In the genomic region with DNA sequence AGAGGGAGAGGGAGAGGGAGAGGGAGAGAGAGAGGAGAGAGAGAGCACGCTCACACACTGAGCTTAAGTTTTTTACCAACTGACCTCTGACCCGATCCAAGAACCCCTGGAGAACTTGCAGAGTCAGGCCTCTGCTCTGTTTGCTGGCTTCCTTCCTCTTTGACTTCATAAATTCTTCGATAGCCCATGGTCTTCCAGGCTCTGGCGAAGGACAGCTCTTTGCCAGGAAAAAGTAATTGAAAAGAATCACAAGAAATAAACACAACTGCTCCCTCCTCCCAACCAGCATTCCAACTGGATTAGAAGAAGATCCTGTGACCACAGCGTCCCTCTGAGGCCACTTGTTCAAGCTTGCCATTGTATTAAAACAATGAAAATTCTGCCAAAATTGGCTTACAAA, we compare ENCODE assay signal across 12 mouse cellular contexts.
DNase-seq lines count a peak whose midpoint lies in the region; ATAC-seq and TF ChIP-seq lines count a peak whose summit lies in the region.
"Had no signal": no experiment of that assay in that cellular context is flagged by ENCODE, and none has a peak within 500 bp of the region (broad histone marks: within the 10 kb centered on the region; RNA-seq: fewer than 3 reads in every experiment).

No protein-coding gene starts in this region.

- H3K9ac ChIP-seq in kidney, embryonic 15.5 days: no peak overlapping the region
- H3K9ac ChIP-seq in forebrain, embryonic 16.5 days (replicated peaks; ENCODE audit: low read depth, low read length): no peak overlapping the region
- no peak overlapping the region for H3K9ac ChIP-seq in hindbrain, embryonic 12.5 days
- H3K9ac ChIP-seq: heart, embryonic 13.5 days; lung, embryonic 15.5 days had no signal

- intact Hi-C loops in gastrocnemius, adult 2 months (cut with DNase I): no loop called here
- intact Hi-C loops in gastrocnemius, postnatal 36 days (cut with DNase I): no loop called here

- no peaks in the 10 kb centered on the region for H3K9me3 ChIP-seq in kidney, embryonic 15.5 days (replicated peaks)
- no peaks in the 10 kb centered on the region for H3K9me3 ChIP-seq in forebrain, embryonic 16.5 days (ENCODE audit: control insufficient read depth, low read length)
- no peaks in the 10 kb centered on the region for H3K9me3 ChIP-seq in hindbrain, embryonic 12.5 days (replicated peaks)
- H3K9me3 ChIP-seq: heart, embryonic 13.5 days; lung, embryonic 15.5 days had no signal

- H3K27me3 ChIP-seq in kidney, embryonic 15.5 days: peaks cover 13% of the 10 kb centered on the region
- no peaks in the 10 kb centered on the region for H3K27me3 ChIP-seq in forebrain, embryonic 16.5 days (replicated peaks; ENCODE audit: control insufficient read depth, insufficient read depth, low read length)
- peaks cover 31% of the 10 kb centered on the region for H3K27me3 ChIP-seq in hindbrain, embryonic 12.5 days
- H3K27me3 ChIP-seq: heart, embryonic 13.5 days; lung, embryonic 15.5 days had no signal

- peak; percentile 9; the same call in 1 of the 2 replicates for TF ChIP-seq CTCF in gastrocnemius, adult 2 months (IDR thresholded peaks at IDR 0.05)

- no peak for ATAC-seq in kidney, embryonic 15.5 days (replicated peaks; ENCODE audit: low FRiP score)
- ATAC-seq in forebrain, embryonic 16.5 days: no peak
- ATAC-seq in hindbrain, embryonic 12.5 days (ENCODE audit: low FRiP score): no peak

- 28% methylated on average over 5 of the region's 5 CpGs for WGBS in kidney, embryonic 15.5 days
- WGBS in forebrain, embryonic 16.5 days: 21% methylated on average over 5 of the region's 5 CpGs
- 20% methylated on average over 5 of the region's 5 CpGs for WGBS in hindbrain, embryonic 12.5 days

- no peak overlapping the region for H3K4me2 ChIP-seq in kidney, embryonic 15.5 days
- H3K4me2 ChIP-seq in forebrain, embryonic 16.5 days (ENCODE audit: low read length): no peak overlapping the region
- H3K4me2 ChIP-seq in hindbrain, embryonic 12.5 days (replicated peaks): no peak overlapping the region
- H3K4me2 ChIP-seq: heart, embryonic 13.5 days; lung, embryonic 15.5 days had no signal

- DNase-seq in gastrocnemius, adult 2 months: no peak
- no peak for DNase-seq in gastrocnemius, postnatal 36 days
- DNase-seq in kidney, adult 9 months: peak; percentile 57
- peak; percentile 17 for DNase-seq in NIH3T3 (ENCODE audit: low read depth)
- peak; percentile 43 for DNase-seq in kidney, postnatal 25 days
- DNase-seq: spleen, adult 18-20 months; thymus, adult 2 months had no signal

- no peak overlapping the region for H3K27ac ChIP-seq in gastrocnemius, adult 2 months
- no peak overlapping the region for H3K27ac ChIP-seq in kidney, embryonic 15.5 days
- H3K27ac ChIP-seq in forebrain, embryonic 16.5 days (ENCODE audit: low read length): no peak overlapping the region
- no peak overlapping the region for H3K27ac ChIP-seq in hindbrain, embryonic 12.5 days
- H3K27ac ChIP-seq: heart, embryonic 13.5 days; lung, embryonic 15.5 days had no signal

- no peak overlapping the region for H3K4me3 ChIP-seq in gastrocnemius, adult 2 months
- H3K4me3 ChIP-seq in kidney, embryonic 15.5 days (replicated peaks): no peak overlapping the region
- H3K4me3 ChIP-seq in forebrain, embryonic 16.5 days (replicated peaks; ENCODE audit: low read length): no peak overlapping the region
- no peak overlapping the region for H3K4me3 ChIP-seq in hindbrain, embryonic 12.5 days
- H3K4me3 ChIP-seq: heart, embryonic 13.5 days; lung, embryonic 15.5 days had no signal

- H3K36me3 ChIP-seq in kidney, embryonic 15.5 days: no peaks in the 10 kb centered on the region
- H3K36me3 ChIP-seq in forebrain, embryonic 16.5 days (ENCODE audit: control insufficient read depth, insufficient read depth): no peaks in the 10 kb centered on the region
- H3K36me3 ChIP-seq in hindbrain, embryonic 12.5 days: no peaks in the 10 kb centered on the region
- H3K36me3 ChIP-seq: heart, embryonic 13.5 days; lung, embryonic 15.5 days had no signal

- H3K4me1 ChIP-seq in kidney, embryonic 15.5 days: peaks cover 34% of the 10 kb centered on the region
- H3K4me1 ChIP-seq in forebrain, embryonic 16.5 days (replicated peaks; ENCODE audit: control insufficient read depth, insufficient read depth, low read length): peaks cover 22% of the 10 kb centered on the region
- H3K4me1 ChIP-seq in hindbrain, embryonic 12.5 days: peaks cover 19% of the 10 kb centered on the region; the same call in 1 of the 2 replicates
- H3K4me1 ChIP-seq: heart, embryonic 13.5 days; lung, embryonic 15.5 days had no signal

Comparison
In these comparisons a context has a peak if more than half of its experiments do, and no peak if none do; other contexts are left out.
1. DNase-seq: peak in kidney, adult 9 months (single experiment), NIH3T3 (single experiment) and kidney, postnatal 25 days (2 of 2); none in gastrocnemius, adult 2 months (single experiment) and gastrocnemius, postnatal 36 days (0 of 2).